Mouse (Mus musculus) brown adipose tissue, adult 24 weeks (tissue): ENCODE measurements around the gene Phf3. TPM values are rescaled to one million over a fixed set of nuclear protein-coding genes. Genes with fewer than 3 reads are reported as not detected.
"Not testable (repeated sequence)": the region's sequence is repeated elsewhere in the genome, so short reads cannot be mapped to it uniquely, and the experiment has no call there.

Source experiments
- H3K27ac ChIP-seq: fragments of 200-500 bp; replicated peaks from 2 replicates; pipeline ENCODE4 v1.5.1; 2012; ENCODE audit warnings: low read depth, mild to moderate bottlenecking, low read length
- H3K4me1 ChIP-seq: fragments of 200-500 bp; 2 replicates; pipeline ENCODE4 v1.6.1; 2012; ENCODE audit warnings: low read length, mixed read lengths; ENCODE audit not compliant: control insufficient read depth, insufficient read depth, insufficient read length
- H3K4me3 ChIP-seq: fragments of 200-500 bp; 2 replicates; pipeline ENCODE4 v1.5.1; 2012; ENCODE audit warnings: low read depth, mild to moderate bottlenecking, low read length, moderate library complexity; ENCODE audit not compliant: insufficient read depth
- polyA plus RNA-seq: library from polyadenylated mRNA; stranded (reverse); fragments of >200 nt; gene quantifications from 2 replicates; pipeline ENCODE4 v1.2.4, GENCODE M21; 2012; ENCODE audit not compliant: missing spikeins, insufficient read depth, insufficient read length

The Phf3 gene
- 29.0 and 36.1 TPM in 2 replicates for polyA plus RNA-seq

DNA sequence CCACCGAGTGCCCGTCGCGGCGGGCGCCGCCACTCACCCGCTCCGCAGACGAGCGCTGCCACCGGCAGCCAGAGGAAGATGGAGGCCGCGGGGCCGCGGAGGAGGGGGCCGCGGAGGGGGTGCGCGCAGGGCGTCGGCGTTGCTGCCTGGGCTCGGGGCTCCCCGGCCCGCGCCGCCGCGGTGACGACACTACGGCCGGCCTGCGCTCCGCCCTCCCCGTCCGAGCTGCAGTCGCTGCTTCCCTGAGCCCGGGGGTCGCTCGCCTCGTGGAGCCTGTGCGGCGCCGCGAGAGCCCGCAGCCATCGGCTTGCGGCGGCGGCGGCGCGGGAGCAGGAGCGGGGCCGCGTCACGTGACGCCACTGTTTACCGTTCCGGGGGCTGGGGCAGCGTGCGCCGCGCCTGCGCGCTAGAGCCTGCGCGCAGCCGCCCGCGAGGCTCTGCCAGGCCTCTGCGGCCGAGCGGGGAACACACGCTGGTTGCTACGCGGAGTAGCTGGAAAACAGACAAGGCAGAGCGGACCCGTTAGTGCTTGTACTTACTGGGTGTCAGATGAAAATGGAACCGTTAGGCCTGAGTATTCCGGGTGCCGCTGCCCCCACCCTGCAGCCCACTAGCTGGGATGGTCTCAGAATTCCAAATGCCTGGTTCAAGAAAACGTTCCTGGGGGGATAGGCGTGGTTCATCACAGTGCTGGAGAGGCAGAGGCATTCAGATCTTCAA is at the start of gene Phf3:
Gene Phf3, minus strand, starts transcription at position 381 of the 720 bp plus-strand sequence.
- no peaks in the 10 kb centered on the region for H3K4me1 ChIP-seq
- H3K4me3 ChIP-seq: peak within 1 kb of the TSS; percentile 98
- H3K27ac ChIP-seq: peak within 1 kb of the TSS; percentile 78

DNA sequence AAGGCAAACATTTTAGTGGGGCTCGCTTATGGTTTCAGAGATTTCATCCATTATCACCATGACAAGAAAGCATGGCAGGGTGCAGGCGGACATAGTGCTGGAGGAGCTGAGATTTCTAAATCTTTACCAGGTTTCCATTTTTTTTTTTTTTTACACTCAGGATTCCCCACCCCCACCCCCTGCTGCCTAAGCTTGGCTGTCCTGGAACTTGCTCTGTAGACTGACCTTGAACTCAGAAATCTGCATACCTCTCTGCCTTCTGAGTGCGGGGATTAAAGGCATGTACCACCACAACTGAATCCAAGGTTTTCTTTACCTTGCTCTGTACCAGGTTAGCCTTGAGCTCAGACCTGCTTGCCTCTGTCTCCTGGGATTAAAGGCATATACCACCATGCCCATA is 48.5 kb upstream of the Phf3 start:
- no peak overlapping the region for H3K27ac ChIP-seq
- no peak overlapping the region for H3K4me3 ChIP-seq
- no peaks in the 10 kb centered on the region for H3K4me1 ChIP-seq

DNA sequence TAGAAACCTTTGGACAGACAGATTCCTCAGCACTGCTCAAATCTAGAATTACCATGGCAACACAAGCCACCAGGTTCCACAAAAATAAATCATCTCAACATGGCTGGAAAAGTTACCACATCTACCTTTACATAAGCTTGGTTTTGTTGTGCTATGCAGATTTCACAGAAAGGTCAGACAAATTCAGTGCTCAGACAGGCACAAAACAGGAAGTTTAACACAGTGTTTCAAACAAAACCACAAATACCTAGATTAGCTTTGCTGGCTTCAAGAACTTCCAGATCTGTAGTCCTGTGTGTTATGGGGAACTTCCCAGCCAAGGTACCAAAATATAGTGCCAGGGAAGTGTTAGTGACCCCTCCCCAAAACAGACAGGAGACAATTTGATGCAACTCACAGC is 47.5 kb upstream of the Phf3 start:
- Histone ChIP-seq H3K27ac (no peak overlapping the region), H3K4me3 (no peak overlapping the region)

DNA sequence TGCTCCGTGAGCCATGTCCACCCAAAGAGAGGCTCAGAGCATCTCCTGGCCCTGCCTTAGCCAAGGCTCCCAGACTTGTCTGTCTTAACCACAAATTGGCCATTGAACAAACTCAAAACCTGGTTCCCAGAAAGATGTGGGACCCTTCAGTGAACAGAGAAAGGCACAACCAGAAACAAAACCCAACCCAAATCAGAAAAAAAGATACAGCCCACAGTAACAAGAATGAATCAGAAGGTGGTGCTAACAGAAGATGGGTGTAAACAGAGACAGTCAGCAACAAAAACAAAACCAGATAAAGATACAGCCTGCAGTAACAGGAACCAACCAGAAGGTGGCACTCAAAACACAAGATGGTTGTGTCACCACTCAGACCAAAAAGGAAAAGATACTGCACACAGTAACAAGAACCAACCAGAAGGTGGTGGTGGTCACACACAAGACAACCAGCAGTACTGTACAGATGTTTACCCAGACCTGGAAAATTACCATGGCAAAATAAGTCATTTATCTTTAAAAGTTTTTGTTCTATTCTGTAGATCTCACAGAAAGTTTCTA is 47.0 kb upstream of the Phf3 start:
- H3K27ac ChIP-seq: no peak overlapping the region
- no peak overlapping the region for H3K4me3 ChIP-seq
- no peaks in the 10 kb centered on the region for H3K4me1 ChIP-seq

More for the DNA sequence above, 47.5 kb upstream of the Phf3 start:
- no peaks in the 10 kb centered on the region for H3K4me1 ChIP-seq

DNA sequence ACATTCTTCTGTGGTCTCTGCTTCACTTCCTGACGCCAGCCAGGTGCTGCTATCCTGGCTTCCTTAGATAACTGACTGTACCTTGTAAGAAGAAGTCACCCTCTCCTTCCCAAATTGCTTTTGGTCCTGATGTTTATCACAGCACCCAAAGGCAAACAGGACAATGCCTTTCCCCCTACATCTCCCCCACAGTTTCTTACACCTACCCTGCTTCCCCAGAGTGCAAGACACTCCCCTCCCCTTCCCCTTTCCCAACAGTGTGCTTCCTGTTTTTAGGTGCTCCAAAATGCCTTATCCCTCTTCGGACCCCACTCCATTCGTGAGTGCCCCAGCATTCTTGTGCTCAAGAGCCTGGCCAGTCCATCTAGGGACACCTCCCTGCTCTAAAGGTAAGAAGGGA is 36.5 kb upstream of the Phf3 start:
- no peak overlapping the region for H3K27ac ChIP-seq
- no peak overlapping the region for H3K4me3 ChIP-seq
- no peaks in the 10 kb centered on the region for H3K4me1 ChIP-seq

DNA sequence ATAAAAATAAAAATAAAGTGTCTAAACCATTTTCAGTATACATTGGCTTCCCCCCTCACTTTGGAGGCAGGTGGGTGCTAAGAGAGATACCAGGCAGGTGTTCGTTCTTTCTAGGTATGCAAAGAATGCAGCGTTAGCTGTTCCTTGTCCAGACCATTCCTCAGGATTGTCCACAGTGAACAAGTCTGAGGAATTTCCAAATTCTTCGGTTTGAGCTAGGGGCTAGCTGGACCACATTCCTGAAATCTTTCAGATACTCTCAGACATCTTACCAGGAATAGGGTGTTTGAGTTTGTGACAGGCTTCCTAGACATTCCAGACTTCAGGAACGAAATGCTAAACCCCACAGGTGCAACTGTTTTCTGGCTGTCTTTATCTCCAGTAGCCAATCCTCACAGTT is 35.1 kb upstream of the Phf3 start:
- Histone ChIP-seq H3K4me3 (no peak overlapping the region), H3K27ac (no peak overlapping the region), H3K4me1 (no peaks in the 10 kb centered on the region)

DNA sequence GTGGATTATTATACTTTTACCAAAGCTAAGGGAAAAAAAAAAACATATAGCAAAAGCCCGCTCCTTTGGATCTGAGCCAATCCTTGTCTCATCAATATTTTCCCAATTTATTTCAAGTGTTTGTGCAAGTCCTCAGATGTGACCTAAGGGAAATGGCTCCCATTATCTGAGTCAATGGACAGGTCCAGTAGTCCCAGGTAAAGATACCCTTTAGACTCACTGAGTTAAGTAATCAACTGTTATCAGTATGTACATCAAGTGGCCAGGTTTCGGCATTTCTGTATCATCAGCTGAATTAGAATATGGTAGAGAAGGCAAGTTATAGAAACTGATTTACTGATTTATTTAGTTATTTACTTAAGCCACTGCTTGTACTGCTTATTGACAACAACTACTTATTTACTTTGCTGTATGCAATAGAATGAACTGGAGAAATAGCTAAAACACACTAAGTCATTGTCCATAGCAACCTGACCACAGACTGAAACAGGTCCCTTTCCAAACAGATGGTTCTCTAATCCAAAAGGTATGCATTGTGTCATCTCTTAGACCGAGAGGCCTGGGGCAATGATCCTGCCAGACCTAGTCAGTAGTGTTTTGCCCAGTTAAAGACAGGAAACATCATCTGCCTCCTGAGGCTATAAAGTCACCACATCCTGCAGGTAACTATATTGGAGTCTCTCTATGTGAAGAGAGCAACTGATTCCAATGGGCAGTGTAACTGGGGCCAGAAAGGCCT is 29.9 kb upstream of the Phf3 start:
- no peaks in the 10 kb centered on the region for H3K4me1 ChIP-seq
- H3K27ac ChIP-seq: no peak overlapping the region
- no peak overlapping the region for H3K4me3 ChIP-seq

DNA sequence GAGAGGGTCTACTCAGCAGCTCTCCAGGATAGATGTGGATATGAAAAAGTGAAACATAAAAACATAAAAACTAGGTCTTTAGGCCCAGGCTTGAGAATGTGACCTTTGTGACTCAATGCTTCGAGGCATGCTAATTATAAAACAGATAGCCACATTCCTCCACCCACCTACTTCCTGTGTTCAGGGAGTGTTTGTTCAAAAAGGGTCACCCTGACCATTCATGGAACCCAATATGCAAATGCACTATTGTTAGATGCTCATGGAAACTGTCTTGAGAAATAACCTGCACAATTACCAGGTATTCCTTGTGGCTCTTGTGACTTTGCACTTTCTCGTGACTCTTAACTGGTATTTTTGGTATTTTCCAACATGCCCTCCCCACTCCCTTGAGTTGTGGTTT is 25.0 kb upstream of the Phf3 start:
- Histone ChIP-seq H3K4me1 (no peaks in the 10 kb centered on the region), H3K27ac (no peak overlapping the region), H3K4me3 (no peak overlapping the region)

DNA sequence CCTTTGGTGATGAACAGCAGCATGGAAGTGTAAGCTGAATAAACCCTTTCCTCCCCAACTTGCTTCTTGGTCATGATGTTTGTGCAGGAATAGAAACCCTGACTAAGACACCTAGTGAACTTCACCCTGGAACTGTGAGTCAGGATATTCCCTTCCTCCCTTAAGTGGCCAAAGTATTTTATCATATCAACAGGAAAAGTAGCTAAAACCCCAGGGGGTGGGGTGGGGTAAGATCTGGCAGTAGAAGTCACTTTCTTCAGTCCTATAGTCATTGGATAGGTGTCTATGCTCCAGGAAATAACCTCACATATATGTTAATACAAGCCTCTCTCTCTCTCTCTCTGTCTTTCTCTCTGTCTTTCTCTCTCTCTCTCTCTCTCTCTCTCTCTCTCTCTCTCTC is 21.6 kb upstream of the Phf3 start:
- not testable (repeated sequence) for H3K4me3 ChIP-seq, H3K4me1 ChIP-seq, H3K27ac ChIP-seq

DNA sequence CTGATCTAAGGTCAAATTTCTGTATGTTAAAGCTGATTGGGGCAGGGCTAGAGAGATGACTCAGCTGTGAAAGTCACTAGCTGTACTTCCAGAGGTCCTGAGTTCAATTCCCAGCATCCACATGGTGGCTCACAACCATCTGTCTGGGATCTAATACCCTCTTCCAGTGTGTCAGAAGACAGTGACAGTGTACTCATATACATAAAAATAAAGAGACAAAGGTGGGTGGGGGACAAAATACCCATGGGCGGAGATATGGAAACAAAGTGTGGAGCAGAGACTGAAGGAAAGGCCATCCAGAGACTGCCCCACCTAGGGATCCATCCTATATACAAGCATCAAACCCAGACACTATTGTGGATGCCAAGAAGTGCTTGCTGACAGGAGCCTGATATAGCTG is 10.1 kb upstream of the Phf3 start:
- H3K4me3 ChIP-seq, H3K4me1 ChIP-seq, H3K27ac ChIP-seq: not testable (repeated sequence)

DNA sequence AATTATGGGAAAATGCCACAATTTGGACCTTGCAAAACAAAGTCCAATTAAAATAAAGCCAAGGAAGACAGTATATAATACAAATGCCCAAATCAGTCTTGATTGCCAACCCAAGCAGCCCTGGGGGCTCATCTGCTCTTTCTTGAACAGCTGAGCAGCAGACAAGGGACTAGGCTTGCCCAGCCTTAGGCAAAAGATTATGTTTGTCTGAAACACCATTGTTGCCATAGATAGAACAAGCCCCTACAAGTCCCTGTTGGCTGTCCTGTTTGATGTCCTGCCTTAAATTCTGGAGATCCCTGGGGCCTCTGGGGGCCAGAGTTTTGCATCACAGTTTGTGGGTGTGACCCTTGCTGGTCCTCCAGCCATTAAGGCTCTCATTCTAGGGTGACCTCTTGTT is 2.0 kb upstream of the Phf3 start:
- H3K4me3 ChIP-seq: no peak overlapping the region
- H3K4me1 ChIP-seq: no peaks in the 10 kb centered on the region

DNA sequence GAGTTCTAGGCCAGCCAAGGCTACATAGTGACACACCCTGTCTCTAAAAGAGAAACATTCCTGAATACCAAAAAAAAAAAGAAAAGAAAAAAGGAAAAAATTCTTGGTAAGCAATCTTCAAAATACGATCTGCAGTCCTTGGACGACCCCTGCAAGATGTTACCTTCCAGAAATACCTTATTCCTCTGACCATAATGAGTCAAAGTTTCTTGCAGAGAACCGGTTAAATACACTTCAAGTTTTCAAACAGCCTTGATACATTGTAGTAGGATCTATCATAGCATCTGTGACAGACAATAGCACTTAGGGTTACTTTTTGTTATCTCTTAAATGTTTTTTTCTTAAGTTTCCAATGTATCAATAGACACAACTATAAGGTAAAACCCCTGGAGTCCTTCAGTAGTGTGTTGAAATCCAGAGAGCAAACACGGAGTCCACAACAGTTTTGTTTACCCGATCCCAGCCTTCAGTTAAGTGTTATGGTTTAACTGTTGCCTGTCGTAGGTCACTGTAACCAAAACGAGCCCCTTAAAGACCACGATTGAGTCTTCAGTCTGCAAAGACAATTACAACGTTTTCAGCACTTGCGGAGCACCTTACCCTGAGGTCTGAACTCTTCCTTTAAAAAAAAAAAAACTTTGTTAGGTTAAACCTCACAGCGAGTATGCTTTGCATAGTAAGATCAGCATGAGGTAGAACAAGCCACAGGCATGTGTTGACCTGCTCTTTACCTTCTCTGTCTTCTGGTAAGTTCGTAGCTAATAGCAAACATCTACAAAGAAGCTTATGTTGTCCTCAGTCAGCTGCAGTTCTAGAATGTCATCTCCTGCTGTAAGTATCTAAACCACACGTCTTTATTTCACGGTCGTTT is 775 bp upstream of the Phf3 start:
- Histone ChIP-seq H3K27ac (peak overlapping the region; percentile 72), H3K4me1 (no peaks in the 10 kb centered on the region), H3K4me3 (peak overlapping the region; percentile 98)

More for the DNA sequence above, 2.0 kb upstream of the Phf3 start:
- no peak overlapping the region for H3K27ac ChIP-seq

DNA sequence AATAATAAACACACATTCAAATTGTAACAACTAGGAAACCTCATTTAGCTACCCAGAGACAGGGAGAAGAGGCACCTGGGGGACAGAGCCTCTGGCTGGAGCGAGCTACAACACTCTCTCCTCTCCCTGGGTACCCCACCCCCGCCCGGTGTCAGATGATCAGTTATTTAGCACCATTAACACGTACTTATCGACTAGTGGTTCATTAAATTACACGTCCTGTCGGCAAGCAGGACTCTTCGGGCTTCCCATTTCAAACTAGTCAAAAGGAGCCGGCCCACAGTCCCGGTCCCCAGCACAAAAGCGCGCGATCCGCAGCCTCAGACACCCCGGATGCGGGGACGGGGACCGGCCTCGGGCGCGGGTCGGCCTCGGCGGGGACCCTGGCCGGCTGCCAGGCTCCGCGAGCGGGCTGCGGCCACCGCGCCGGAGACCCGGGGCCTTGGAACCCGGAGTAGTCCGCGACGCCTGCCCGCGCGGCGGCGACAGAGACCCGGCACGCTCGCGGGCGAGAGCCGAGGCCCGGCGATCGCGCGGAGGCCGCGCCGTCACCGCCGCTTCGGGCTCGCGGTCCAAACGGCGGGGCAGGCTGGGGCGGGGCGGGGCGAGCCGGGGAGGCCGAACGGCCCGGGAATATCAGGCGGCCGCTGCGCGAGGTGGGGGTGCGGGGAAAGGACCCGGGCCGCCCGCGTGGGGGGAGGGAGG is 733 bp downstream of the Phf3 start:
- peak overlapping the region; percentile 98 for H3K4me3 ChIP-seq
- H3K27ac ChIP-seq: peak overlapping the region; percentile 78
- H3K4me1 ChIP-seq: no peaks in the 10 kb centered on the region; the same call in 1 of the 2 replicates

DNA sequence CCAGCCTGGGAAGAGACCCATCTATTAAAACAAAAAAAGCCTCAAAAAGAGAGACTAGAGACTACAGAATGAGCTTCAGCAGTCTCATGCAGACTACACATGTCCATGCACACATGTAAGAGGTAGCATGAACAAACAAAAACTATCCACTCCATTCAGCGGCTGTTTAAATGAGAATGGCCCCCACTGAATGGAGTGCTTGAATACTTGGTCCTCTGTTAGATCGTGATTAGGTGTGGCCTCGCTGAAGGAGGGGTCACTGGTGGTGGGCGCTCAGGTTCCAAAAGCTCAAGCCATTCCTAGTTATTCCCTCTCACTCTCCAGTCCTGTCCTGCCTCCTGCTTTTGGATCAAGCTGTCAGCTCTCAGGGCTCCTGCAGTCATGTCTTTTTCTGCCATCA is 5.9 kb downstream of the Phf3 start:
- no peaks in the 10 kb centered on the region; the same call in 1 of the 2 replicates for H3K4me1 ChIP-seq
- H3K4me3 ChIP-seq: no peak overlapping the region
- no peak overlapping the region for H3K27ac ChIP-seq
